Mouse (Mus musculus): ENCODE data around the gene Kctd19.

Gene Kctd19

GRCm38 (mm10) chr8:105413391-105413790 is at the start of gene Kctd19, which contains the start of gene Lrrc36:
TSS of gene Kctd19 (minus strand) at chr8:105413502.
TSS of gene Lrrc36 (plus strand) at chr8:105413571.
- DNase-seq (ENCODE audit: low spot score): peak; percentile 43

- DNase-seq (ENCODE audit: low spot score): no peak
These were observed 47.9 kb upstream of the Kctd19 start for GRCm38 (mm10) chr8:105461085-105461803.

GRCm38 (mm10) chr8:105455218-105455617 is 41.9 kb upstream of the Kctd19 start:
- DNase-seq (ENCODE audit: low spot score): no peak

GRCm38 (mm10) chr8:105454088-105454487 is 40.8 kb upstream of the Kctd19 start:
- DNase-seq (ENCODE audit: low spot score): no peak

GRCm38 (mm10) chr8:105453296-105453695 is 40.0 kb upstream of the Kctd19 start:
- DNase-seq (ENCODE audit: low spot score): no peak

- DNase-seq (ENCODE audit: low spot score): no peak
These were observed 38.8 kb upstream of the Kctd19 start for GRCm38 (mm10) chr8:105451903-105452603.

GRCm38 (mm10) chr8:105450977-105451376 is 37.7 kb upstream of the Kctd19 start:
- DNase-seq (ENCODE audit: low spot score): no peak

- DNase-seq (ENCODE audit: low spot score): peak; percentile 78
These were observed 35.3 kb upstream of the Kctd19 start for GRCm38 (mm10) chr8:105448596-105448995.

GRCm38 (mm10) chr8:105448188-105448587 is 34.9 kb upstream of the Kctd19 start:
- peak; percentile 67 for DNase-seq (ENCODE audit: low spot score)

- no peak for DNase-seq (ENCODE audit: low spot score)
These were observed 32.8 kb upstream of the Kctd19 start for GRCm38 (mm10) chr8:105446127-105446552.

GRCm38 (mm10) chr8:105445296-105446126 is 32.2 kb upstream of the Kctd19 start:
- DNase-seq (ENCODE audit: low spot score): no peak

GRCm38 (mm10) chr8:105442661-105443060 is 29.4 kb upstream of the Kctd19 start:
- no peak for DNase-seq (ENCODE audit: low spot score)

- peak; percentile 68 for DNase-seq (ENCODE audit: low spot score)
These were observed 28.1 kb upstream of the Kctd19 start for GRCm38 (mm10) chr8:105441433-105441832.

- peak; percentile 66 for DNase-seq (ENCODE audit: low spot score)
These were observed 25.6 kb upstream of the Kctd19 start for GRCm38 (mm10) chr8:105438865-105439264.

- DNase-seq (ENCODE audit: low spot score): no peak
These were observed 23.9 kb upstream of the Kctd19 start for GRCm38 (mm10) chr8:105437078-105437748.

GRCm38 (mm10) chr8:105436218-105436617 is 22.9 kb upstream of the Kctd19 start:
- DNase-seq (ENCODE audit: low spot score): no peak

GRCm38 (mm10) chr8:105434136-105434535 is 20.8 kb upstream of the Kctd19 start:
- DNase-seq (ENCODE audit: low spot score): no peak

GRCm38 (mm10) chr8:105433511-105433910 is 20.2 kb upstream of the Kctd19 start:
- DNase-seq (ENCODE audit: low spot score): no peak

GRCm38 (mm10) chr8:105433021-105433420 is 19.7 kb upstream of the Kctd19 start:
- no peak for DNase-seq (ENCODE audit: low spot score)

- no peak for DNase-seq (ENCODE audit: low spot score)
These were observed 18.6 kb upstream of the Kctd19 start for GRCm38 (mm10) chr8:105431743-105432515.

- no peak for DNase-seq (ENCODE audit: low spot score)
These were observed 13.6 kb upstream of the Kctd19 start for GRCm38 (mm10) chr8:105426878-105427277.
